Mouse (Mus musculus) myocyte (in vitro differentiated cells): ENCODE measurements around the gene Olfr101. TPM values are rescaled to one million over a fixed set of nuclear protein-coding genes. Genes with fewer than 3 reads are reported as not detected.

ENCODE experiments used
- H3K27me3 ChIP-seq: one replicate; pipeline ENCODE4 v1.6.1; 2011; ENCODE audit not compliant: control insufficient read depth, insufficient read depth, insufficient read length
- H3K36me3 ChIP-seq: one replicate; pipeline ENCODE4 v1.6.1; 2011; ENCODE audit not compliant: control insufficient read depth, insufficient read depth
- H3K4me2 ChIP-seq: one replicate; pipeline ENCODE4 v1.6.1; 2011; ENCODE audit warnings: low read depth, control low read depth
- H3K4me3 ChIP-seq: one replicate; pipeline ENCODE4 v1.5.1; 2011; ENCODE audit warnings: mild to moderate bottlenecking, control low read depth, moderate library complexity
- H3K79me2 ChIP-seq: one replicate; pipeline ENCODE4 v1.6.1; 2011; ENCODE audit not compliant: control insufficient read depth, insufficient read depth
- H3ac ChIP-seq: one replicate; pipeline ENCODE4 v1.6.1; 2011; ENCODE audit not compliant: control insufficient read depth, insufficient read length
- CEBPB ChIP-seq: IDR thresholded peaks from 2 replicates; pipeline ENCODE4 v1.6.1; 2011; ENCODE audit warnings: mild to moderate bottlenecking, moderate library complexity; ENCODE audit not compliant: poor library complexity, insufficient read depth, severe bottlenecking
- E2F4 ChIP-seq: IDR thresholded peaks from one replicate; pipeline ENCODE4 v1.6.1; 2011; ENCODE audit warnings: mild to moderate bottlenecking, control low read depth, moderate library complexity; ENCODE audit not compliant: insufficient read depth
- MAX ChIP-seq: IDR thresholded peaks from one replicate; pipeline ENCODE4 v1.6.1; 2011; ENCODE audit warnings: low read depth, mild to moderate bottlenecking, control low read depth
- MYOD1 ChIP-seq, 3 experiments: IDR thresholded peaks; one replicate each; pipeline ENCODE4 v1.6.1; 2011; ENCODE audit warnings: control low read depth in 2 of 3, low read depth in 2 of 3, mild to moderate bottlenecking in 2 of 3, moderate library complexity in 1 of 3; ENCODE audit not compliant: insufficient read length in 2 of 3, control insufficient read depth in 1 of 3
- MYOG ChIP-seq, 3 experiments: IDR thresholded peaks; one replicate each; pipeline ENCODE4 v1.6.1; 2011; ENCODE audit warnings: control low read depth in 2 of 3, low read depth in 2 of 3, mild to moderate bottlenecking in 2 of 3; ENCODE audit not compliant: insufficient read length in 2 of 3, control insufficient read depth in 1 of 3, insufficient read depth in 1 of 3
- POLR2A ChIP-seq: IDR thresholded peaks from one replicate; pipeline ENCODE4 v1.6.1; 2011; ENCODE audit warnings: low read depth, mild to moderate bottlenecking, control low read depth, moderate library complexity; ENCODE audit not compliant: insufficient read length
- POLR2AphosphoS2 ChIP-seq: IDR thresholded peaks from one replicate; pipeline ENCODE4 v1.6.1; 2011; ENCODE audit warnings: low read depth, control low read depth; ENCODE audit not compliant: insufficient read length
- REST ChIP-seq: IDR thresholded peaks from one replicate; pipeline ENCODE4 v1.6.1; 2011; ENCODE audit warnings: mild to moderate bottlenecking, control low read depth, moderate library complexity; ENCODE audit not compliant: insufficient read depth, insufficient read length
- SRF ChIP-seq: IDR thresholded peaks from one replicate; pipeline ENCODE4 v1.6.1; 2011; ENCODE audit warnings: low read depth; ENCODE audit not compliant: control insufficient read depth, insufficient read length
- TCF12 ChIP-seq: IDR thresholded peaks from one replicate; pipeline ENCODE4 v1.6.1; 2011; ENCODE audit warnings: mild to moderate bottlenecking, control low read depth; ENCODE audit not compliant: poor library complexity, insufficient read depth, severe bottlenecking
- TCF3 ChIP-seq: IDR thresholded peaks from one replicate; pipeline ENCODE4 v1.6.1; 2011; ENCODE audit warnings: low read depth, control low read depth; ENCODE audit not compliant: insufficient read length
- USF1 ChIP-seq: IDR thresholded peaks from one replicate; pipeline ENCODE4 v1.6.1; 2011; ENCODE audit warnings: low read depth, mild to moderate bottlenecking, control low read depth, moderate library complexity
- polyA plus RNA-seq: library from polyadenylated mRNA; unstranded; fragments of >200 nt; fragmentation: generic; extraction: Trizol; gene quantifications from one replicate; pipeline ENCODE4 v1.2.1, GENCODE M21; 2012; ENCODE audit warnings: missing spikeins

Olfr101 gene
- polyA plus RNA-seq, 1 experiment: not detected

- Histone ChIP-seq H3ac (no peak overlapping the region), H3K79me2 (no peaks in the 10 kb centered on the region), H3K4me2 (peak overlapping the region; percentile 79), H3K4me3 (peak overlapping the region; percentile 37), H3K27me3 (no peaks in the 10 kb centered on the region), H3K36me3 (no peaks in the 10 kb centered on the region)
- no peak for TF ChIP-seq E2F4
- TF ChIP-seq SRF: no peak
- no peak for TF ChIP-seq MYOG (IDR thresholded peaks at IDR 0.05; ENCODE audit: control insufficient read depth in 1 of 3, insufficient read depth in 1 of 3, insufficient read length in 2 of 3, low read depth in 2 of 3)
- TF ChIP-seq CEBPB: no peak
- TF ChIP-seq REST: no peak
These were observed 33.4 kb downstream of the Olfr101 start for GRCm38 (mm10) chr17:37270702-37271092.

- peak within 1 kb of the TSS; percentile 79 for H3K4me2 ChIP-seq
- TF ChIP-seq MYOG (IDR thresholded peaks at IDR 0.05; ENCODE audit: control insufficient read depth in 1 of 3, insufficient read depth in 1 of 3, insufficient read length in 2 of 3, low read depth in 2 of 3): no peak
- TF ChIP-seq TCF3: no peak
- TF ChIP-seq USF1: no peak
- no peak for TF ChIP-seq MAX
- no peak for TF ChIP-seq POLR2A
- TF ChIP-seq MYOD1 (IDR thresholded peaks at IDR 0.05; ENCODE audit: control insufficient read depth in 1 of 3, insufficient read length in 2 of 3, low read depth in 2 of 3): no peak
- TF ChIP-seq REST: no peak
- no peak for TF ChIP-seq TCF12
- TF ChIP-seq E2F4: no peak
- no peak for TF ChIP-seq SRF
- no peak for TF ChIP-seq POLR2AphosphoS2
- no peak for TF ChIP-seq CEBPB
- no peak within 1 kb of the TSS for H3ac ChIP-seq
- no peaks in the 10 kb centered on the region for H3K79me2 ChIP-seq
- H3K4me3 ChIP-seq: peak within 1 kb of the TSS; percentile 37
- H3K36me3 ChIP-seq: no peaks in the 10 kb centered on the region
- no peaks in the 10 kb centered on the region for H3K27me3 ChIP-seq
These were observed 33.9 kb downstream of the Olfr101 start, which contains the start of gene H2-M3 for GRCm38 (mm10) chr17:37270058-37270701. H2-M3 (plus strand) TSS chr17:37270220.

GRCm38 (mm10) chr17:37263626-37264025 lies 40.5 kb downstream of the Olfr101 start, which contains the start of gene Olfr98:
Olfr98 (minus strand) TSS chr17:37263749.
- no peak within 1 kb of the TSS for H3K4me2 ChIP-seq
- TF ChIP-seq TCF3 (no peak), E2F4 (no peak), TCF12 (no peak), POLR2AphosphoS2 (no peak), POLR2A (no peak), CEBPB (no peak), MYOG (IDR thresholded peaks at IDR 0.05; ENCODE audit: control insufficient read depth in 1 of 3, insufficient read depth in 1 of 3, insufficient read length in 2 of 3, low read depth in 2 of 3) (no peak), MYOD1 (IDR thresholded peaks at IDR 0.05; ENCODE audit: control insufficient read depth in 1 of 3, insufficient read length in 2 of 3, low read depth in 2 of 3) (no peak)
- H3K27me3 ChIP-seq: no peaks in the 10 kb centered on the region
- no peaks in the 10 kb centered on the region for H3K36me3 ChIP-seq
- no peaks in the 10 kb centered on the region for H3K79me2 ChIP-seq
- no peak within 1 kb of the TSS for H3ac ChIP-seq
- H3K4me3 ChIP-seq: no peak within 1 kb of the TSS

- no peaks in the 10 kb centered on the region for H3K27me3 ChIP-seq
- no peaks in the 10 kb centered on the region for H3K79me2 ChIP-seq
- H3ac ChIP-seq: no peak overlapping the region
- H3K36me3 ChIP-seq: no peaks in the 10 kb centered on the region
- TF ChIP-seq MAX (no peak), E2F4 (no peak), POLR2AphosphoS2 (no peak), POLR2A (no peak), MYOD1 (IDR thresholded peaks at IDR 0.05; ENCODE audit: control insufficient read depth in 1 of 3, insufficient read length in 2 of 3, low read depth in 2 of 3) (no peak), MYOG (IDR thresholded peaks at IDR 0.05; ENCODE audit: control insufficient read depth in 1 of 3, insufficient read depth in 1 of 3, insufficient read length in 2 of 3, low read depth in 2 of 3) (no peak), TCF3 (no peak), TCF12 (no peak), USF1 (no peak), SRF (no peak), REST (no peak), CEBPB (no peak)
- no peak overlapping the region for H3K4me2 ChIP-seq
- no peak overlapping the region for H3K4me3 ChIP-seq
These were observed 53.6 kb downstream of the Olfr101 start for GRCm38 (mm10) chr17:37250544-37250943.
